Mouse (Mus musculus) CH12.LX (cell line): ENCODE data around the gene Hist1h1c. TPM values are rescaled to one million over a fixed set of nuclear protein-coding genes. Genes with fewer than 3 reads are reported as not detected.
"Not testable (repeated sequence)": the region's sequence is repeated elsewhere in the genome, so short reads cannot be mapped to it uniquely, and the experiment has no call there.

Experiments
- DNase-seq: peaks from one replicate; pipeline ENCODE4 v3.0.0-alpha.2; 2013; ENCODE audit errors: extremely low read depth
- H3K27ac ChIP-seq: 2 replicates; pipeline ENCODE4 v1.5.1; 2012; ENCODE audit warnings: low read depth, mild to moderate bottlenecking, control low read depth, moderate library complexity; ENCODE audit not compliant: insufficient read depth
- H3K27me3 ChIP-seq: replicated peaks from 2 replicates; pipeline ENCODE3; 2012; ENCODE audit warnings: inconsistent platforms
- H3K36me3 ChIP-seq, 2 experiments: replicated peaks in 1 of 2; 2 replicates each; pipeline versions ENCODE3 to v1.6.1; 2012; ENCODE audit warnings: inconsistent platforms in 1 of 2, low read length in 1 of 2, mild to moderate bottlenecking in 1 of 2, mixed read lengths in 1 of 2, moderate library complexity in 1 of 2; ENCODE audit not compliant: control insufficient read depth in 1 of 2, insufficient read depth in 1 of 2
- H3K4me1 ChIP-seq, 2 experiments: 2 replicates each; pipeline ENCODE4 v1.6.1; 2012; ENCODE audit warnings: inconsistent platforms in 1 of 2, moderate library complexity in 1 of 2; ENCODE audit not compliant: insufficient read depth in 2 of 2, control insufficient read depth in 1 of 2
- H3K4me2 ChIP-seq: 2 replicates; pipeline ENCODE4 v1.6.1; 2012; ENCODE audit warnings: low read depth, mild to moderate bottlenecking, control low read depth; ENCODE audit not compliant: poor library complexity, insufficient read depth, severe bottlenecking
- H3K4me3 ChIP-seq, 3 experiments: fragments of 150-350 bp in 1 of 3; sonication (generic) in 1 of 3; replicated peaks in 1 of 3; 2 replicates each; pipeline versions ENCODE3 to v1.5.1; 2011 to 2012; ENCODE audit warnings: low read depth in 2 of 3, low read length in 2 of 3, mild to moderate bottlenecking in 2 of 3, moderate library complexity in 2 of 3, control low read depth in 1 of 3, improper control_type of control experiment in 1 of 3, inconsistent platforms in 1 of 3, mixed read lengths in 1 of 3; ENCODE audit not compliant: poor library complexity in 1 of 3
- H3K79me2 ChIP-seq: replicated peaks from 2 replicates; pipeline ENCODE4 v1.6.1; 2012; ENCODE audit warnings: mild to moderate bottlenecking, moderate library complexity; ENCODE audit not compliant: control insufficient read depth, poor library complexity, insufficient read depth, severe bottlenecking; ENCODE audit errors: extremely low read depth
- H3K9ac ChIP-seq: 2 replicates; pipeline ENCODE4 v1.6.1; 2012; ENCODE audit warnings: low read depth, mild to moderate bottlenecking, control low read depth, moderate library complexity; ENCODE audit not compliant: insufficient read depth
- H3K9me3 ChIP-seq: replicated peaks from 2 replicates; pipeline ENCODE3; 2012; ENCODE audit warnings: low read length, inconsistent platforms, mixed read lengths
- BHLHE40 ChIP-seq: IDR thresholded peaks from 2 replicates; pipeline ENCODE4 v1.6.1; 2011; ENCODE audit warnings: mild to moderate bottlenecking, low read depth, low read length, improper control_type of control experiment
- CHD1 ChIP-seq: IDR thresholded peaks from 2 replicates; pipeline ENCODE4 v1.6.1; 2012; ENCODE audit warnings: low read depth, low read length, improper control_type of control experiment, inconsistent platforms
- CHD2 ChIP-seq: IDR thresholded peaks from 2 replicates; pipeline ENCODE4 v1.6.1; 2011; ENCODE audit warnings: low read length, improper control_type of control experiment
- CTCF ChIP-seq, 2 experiments: IDR thresholded peaks in 1 of 2; conservative IDR thresholded peaks in 1 of 2; 2 replicates each; pipeline ENCODE4 v1.5.1; 2011 to 2012; ENCODE audit warnings: low read depth in 2 of 2, low read length in 2 of 2, improper control_type of control experiment in 1 of 2, inconsistent platforms in 1 of 2, mild to moderate bottlenecking in 1 of 2, moderate library complexity in 1 of 2
- E2F4 ChIP-seq: IDR thresholded peaks from 2 replicates; pipeline ENCODE4 v1.6.1; 2011; ENCODE audit warnings: low read depth, low read length, improper control_type of control experiment; ENCODE audit not compliant: insufficient replicate concordance
- EP300 ChIP-seq: IDR thresholded peaks from 2 replicates; pipeline ENCODE4 v1.6.1; 2011; ENCODE audit warnings: low read length, improper control_type of control experiment
- ETS1 ChIP-seq: conservative IDR thresholded peaks from 2 replicates; pipeline ENCODE4 v1.6.1; 2012; ENCODE audit warnings: low read depth, mild to moderate bottlenecking, inconsistent platforms, low read length, improper control_type of control experiment, moderate library complexity
- IRF4 ChIP-seq: IDR thresholded peaks from 2 replicates; pipeline ENCODE4 v1.6.1; 2014; ENCODE audit warnings: low read depth, mild to moderate bottlenecking, inconsistent platforms, low read length, improper control_type of control experiment
- JUN ChIP-seq: IDR thresholded peaks from 2 replicates; pipeline ENCODE4 v1.6.1; 2011; ENCODE audit warnings: low read depth, mild to moderate bottlenecking, low read length, improper control_type of control experiment, moderate library complexity; ENCODE audit not compliant: insufficient read depth
- JUND ChIP-seq: conservative IDR thresholded peaks from 2 replicates; pipeline ENCODE4 v1.6.1; 2011; ENCODE audit warnings: low read depth, low read length, improper control_type of control experiment
- MAZ ChIP-seq: IDR thresholded peaks from 2 replicates; pipeline ENCODE4 v1.6.1; 2012; ENCODE audit warnings: low read depth, mild to moderate bottlenecking, inconsistent platforms, low read length, improper control_type of control experiment, moderate library complexity
- MEF2A ChIP-seq: IDR thresholded peaks from 2 replicates; pipeline ENCODE4 v1.6.1; 2014; ENCODE audit warnings: low read depth, mild to moderate bottlenecking, inconsistent platforms, low read length, improper control_type of control experiment, borderline replicate concordance
- MYC ChIP-seq: IDR thresholded peaks from 2 replicates; pipeline ENCODE4 v1.6.1; 2011; ENCODE audit warnings: low read depth, mild to moderate bottlenecking, improper control_type of control experiment, low read length
- NELFE ChIP-seq: IDR thresholded peaks from 2 replicates; pipeline ENCODE4 v1.6.1; 2011; ENCODE audit warnings: low read depth, low read length, improper control_type of control experiment
- NRF1 ChIP-seq: IDR thresholded peaks from 2 replicates; pipeline ENCODE4 v1.6.1; 2014; ENCODE audit warnings: low read depth, mild to moderate bottlenecking, inconsistent platforms, low read length, improper control_type of control experiment, moderate library complexity
- PAX5 ChIP-seq: IDR thresholded peaks from 2 replicates; pipeline ENCODE4 v1.6.1; 2012; ENCODE audit warnings: low read length, inconsistent platforms, mixed read lengths
- POLR2A ChIP-seq: IDR thresholded peaks from 2 replicates; pipeline ENCODE4 v1.6.1; 2011; ENCODE audit warnings: low read depth, mild to moderate bottlenecking, improper control_type of control experiment, low read length
- RAD21 ChIP-seq: IDR thresholded peaks from 2 replicates; pipeline ENCODE4 v1.6.1; 2011; ENCODE audit warnings: low read depth, mild to moderate bottlenecking, low read length, improper control_type of control experiment, moderate library complexity
- RCOR1 ChIP-seq: conservative IDR thresholded peaks from 2 replicates; pipeline ENCODE4 v1.6.1; 2012; ENCODE audit warnings: low read depth, mild to moderate bottlenecking, inconsistent platforms, low read length, improper control_type of control experiment
- SIN3A ChIP-seq: IDR thresholded peaks from 2 replicates; pipeline ENCODE4 v1.6.1; 2012; ENCODE audit warnings: low read length, improper control_type of control experiment, inconsistent platforms
- SMC3 ChIP-seq: IDR thresholded peaks from 2 replicates; pipeline ENCODE4 v1.6.1; 2011; ENCODE audit warnings: low read depth, low read length, improper control_type of control experiment
- TBP ChIP-seq: conservative IDR thresholded peaks from 2 replicates; pipeline ENCODE4 v1.6.1; 2011; ENCODE audit warnings: low read depth, low read length, improper control_type of control experiment
- TCF12 ChIP-seq: IDR thresholded peaks from 2 replicates; pipeline ENCODE4 v1.6.1; 2014; ENCODE audit warnings: low read depth, mild to moderate bottlenecking, inconsistent platforms, low read length, improper control_type of control experiment
- USF1 ChIP-seq: IDR thresholded peaks from 2 replicates; pipeline ENCODE4 v1.6.1; 2014; ENCODE audit warnings: low read depth, mild to moderate bottlenecking, inconsistent platforms, low read length, improper control_type of control experiment
- USF2 ChIP-seq: conservative IDR thresholded peaks from 2 replicates; pipeline ENCODE4 v1.6.1; 2011; ENCODE audit warnings: low read depth, low read length, improper control_type of control experiment
- ZC3H11A ChIP-seq: IDR thresholded peaks from 2 replicates; pipeline ENCODE4 v1.6.1; 2012; ENCODE audit warnings: low read depth, mild to moderate bottlenecking, inconsistent platforms, low read length, improper control_type of control experiment
- ZKSCAN1 ChIP-seq: IDR thresholded peaks from 2 replicates; pipeline ENCODE4 v1.6.1; 2012; ENCODE audit warnings: low read depth, inconsistent platforms, low read length, improper control_type of control experiment, borderline replicate concordance
- ZMIZ1 ChIP-seq: IDR thresholded peaks from 2 replicates; pipeline ENCODE4 v1.6.1; 2012; ENCODE audit warnings: low read depth, mild to moderate bottlenecking, inconsistent platforms, low read length, improper control_type of control experiment
- ZNF384 ChIP-seq: IDR thresholded peaks from 2 replicates; pipeline ENCODE4 v1.6.1; 2012; ENCODE audit warnings: low read depth, low read length, improper control_type of control experiment, inconsistent platforms
- dilution Hi-C: fragments of 300-500 bp; cut with MboI; formaldehyde crosslinking; loops from 2 replicates; pipeline ENCODE4 v1.14.3; 2020; ENCODE audit warnings: low sequenced_read_pairs; ENCODE audit not compliant: extremely low pct_unique_long_range_greater_than_20kb, extremely low pct_ligation_motif_present
- in situ Hi-C: fragments of 300-500 bp; cut with MboI; formaldehyde crosslinking; loops from 3 replicates; pipeline ENCODE4 v1.14.3; 2019; ENCODE audit warnings: low sequenced_read_pairs, low pct_ligation_motif_present, low pct_unique_long_range_greater_than_20kb, mixed read lengths
- polyA plus RNA-seq: library from polyadenylated mRNA; unstranded; fragments of >175 nt; gene quantifications from 2 replicates; pipeline ENCODE4 v1.2.1, GENCODE M21; 2012; ENCODE audit warnings: low read depth; ENCODE audit not compliant: insufficient read length
- total RNA-seq, 2 experiments: library from RNA; depleted of rRNA; stranded (reverse); fragments of 300-350 nt in 1 of 2; fragments of >200 nt in 1 of 2; gene quantifications; 2 replicates each; pipeline ENCODE4 v1.2.3; 2012 to 2014

Gene Hist1h1c
- total and polyA plus RNA-seq, 3 experiments: 12.5 to 597 (median 22.8) TPM

- TF ChIP-seq JUND (no peak), USF1 (no peak), EP300 (no peak), IRF4 (no peak), TBP (no peak), PAX5 (no peak), USF2 (no peak), ZMIZ1 (peak; percentile 98), CTCF (conservative IDR thresholded peaks at IDR 0.05 in 1 of 2, IDR thresholded peaks at IDR 0.05 in 1 of 2; ENCODE audit: low read depth in 2 of 2, low read length in 2 of 2) (no peak), CHD1 (no peak), NRF1 (no peak), RAD21 (no peak)
Measured at GRCm38 (mm10) chr13:23751478-23751956, 12.9 kb downstream of the Hist1h1c start (continued).

GRCm38 (mm10) chr13:23752067-23752741, 13.6 kb downstream of the Hist1h1c start, which contains the start of gene Hist1h3b:
Gene Hist1h3b, plus strand, starts transcription at chr13:23752267.
- H3K4me1 ChIP-seq: peaks cover 0 to 38% of the 10 kb centered on the region in 2 experiments; a peak in 2 of 4 replicates
- H3K27me3 ChIP-seq, H3K36me3 ChIP-seq, dilution Hi-C loops: not testable (repeated sequence)
- H3K9ac ChIP-seq: peak within 1 kb of the TSS; percentile 84
- in situ Hi-C loops: loop anchor here (25.0 kb wide), 1 partner anchor 1715 kb away; the partner anchor contains the start of genes Hist1h2ag, Hist1h2ah, Hist1h2bj and Hist1h2bk
- H3K27ac ChIP-seq: peak within 1 kb of the TSS; percentile 95
- peak within 1 kb of the TSS; percentile 4 to 43 (median 34) for H3K4me3 ChIP-seq
- peak; percentile 99 for TF ChIP-seq TBP
- TF ChIP-seq TCF12: peak; percentile 77; the same call in 1 of the 2 replicates
- TF ChIP-seq E2F4: peak; percentile 99
- TF ChIP-seq SIN3A: peak; percentile 14; the same call in 1 of the 2 replicates
- peak; percentile 68 for TF ChIP-seq CHD2
- peak; percentile 90 for TF ChIP-seq NELFE
- peak; percentile 99 for TF ChIP-seq ZMIZ1
- TF ChIP-seq POLR2A: peak; percentile 88; the same call in 1 of the 2 replicates
- TF ChIP-seq, all 38 proteins: peak for 8; not testable (repeated sequence) for 30
- peak within 1 kb of the TSS; percentile 70 for H3K4me2 ChIP-seq
- not testable (repeated sequence) for H3K9me3 ChIP-seq, H3K79me2 ChIP-seq
- peak; percentile 96 for DNase-seq

GRCm38 (mm10) chr13:23752742-23753172, 14.1 kb downstream of the Hist1h1c start:
- in situ Hi-C loops: loop anchor here (25.0 kb wide), 1 partner anchor 1715 kb away; the partner anchor contains the start of genes Hist1h2ag, Hist1h2ah, Hist1h2bj and Hist1h2bk
- Histone ChIP-seq H3K4me2 (peak overlapping the region; percentile 70), H3K9me3 (no peaks in the 10 kb centered on the region), H3K4me3 (peak overlapping the region; percentile 4 to 43 (median 32)), H3K36me3 (no peaks in the 10 kb centered on the region), H3K27me3 (no peaks in the 10 kb centered on the region), H3K79me2 (no peaks in the 10 kb centered on the region), H3K9ac (peak overlapping the region; percentile 63; the same call in 1 of the 2 replicates), H3K27ac (peak overlapping the region; percentile 91), H3K4me1 (peaks cover 0 to 43% of the 10 kb centered on the region in 2 experiments; a peak in 2 of 4 replicates)
- no peak for DNase-seq
- dilution Hi-C loops: no loop called here
- TF ChIP-seq ZKSCAN1 (no peak), SMC3 (no peak), MYC (0 out of 2 replicates have a peak, but pooled peaks have one; percentile 14), MEF2A (no peak), BHLHE40 (no peak), RCOR1 (peak; percentile 56; the same call in 1 of the 2 replicates), CTCF (conservative IDR thresholded peaks at IDR 0.05 in 1 of 2, IDR thresholded peaks at IDR 0.05 in 1 of 2; ENCODE audit: low read depth in 2 of 2, low read length in 2 of 2) (no peak), ZNF384 (no peak), ZC3H11A (no peak), MAZ (no peak), JUN (no peak), CHD2 (0 out of 2 replicates have a peak, but pooled peaks have one; percentile 55), ETS1 (no peak), USF2 (no peak; the same call in 1 of the 2 replicates), CHD1 (peak; percentile 94)
